Mouse (Mus musculus): ENCODE results near the gene Smim9. TPM values are rescaled to one million over a fixed set of nuclear protein-coding genes. Genes with fewer than 3 reads are reported as not detected.

Smim9 gene
- total and polyA plus RNA-seq, 2 experiments from 2014 or later: not detected

- DNase-seq (ENCODE audit: low spot score) (no peak), ATAC-seq (ENCODE audit: insufficient read depth, low read depth) (no peak)
- peak overlapping the region; percentile 84 for H3K27ac ChIP-seq (ENCODE audit: low read depth)
- TF ChIP-seq EP300 (IDR thresholded peaks at IDR 0.05; ENCODE audit: low read depth): no peak
- TF ChIP-seq CTCF (IDR thresholded peaks at IDR 0.05; ENCODE audit: low read depth): no peak
- WGBS: 20% methylated on average over 23 of the region's 23 CpGs
- H3K4me1 ChIP-seq (ENCODE audit: control insufficient read depth, insufficient read depth): no peaks in the 10 kb centered on the region
- no peaks in the 10 kb centered on the region for H3K27me3 ChIP-seq (ENCODE audit: control insufficient read depth, insufficient read depth, low read length)
- peak overlapping the region; percentile 79 for H3K4me2 ChIP-seq (ENCODE audit: low read depth, low read length)
- H3K4me3 ChIP-seq (ENCODE audit: low read depth, low read length): peak overlapping the region; percentile 58
- peaks cover 15% of the 10 kb centered on the region; the same call in 1 of the 2 replicates for H3K36me3 ChIP-seq (replicated peaks; ENCODE audit: control insufficient read depth, insufficient read depth, low read length)
- peak overlapping the region; percentile 46 for H3K9ac ChIP-seq (replicated peaks; ENCODE audit: low read depth, low read length)
- H3K9me3 ChIP-seq (replicated peaks; ENCODE audit: control insufficient read depth, low read length): no peaks in the 10 kb centered on the region
Observed at GRCm38 (mm10) chrX:75096163-75096770, 67.3 kb downstream of the Smim9 start.

Other genes with a start within 250 kb of the Smim9 start
- 3.8 and 4.6 TPM in 2 replicates for gene Gab3, start 78.3 kb downstream of the Smim9 start, total RNA-seq (2014; rRNA removed; ENCODE audit: low replicate concordance)
- gene Gab3, start 78.3 kb downstream of the Smim9 start, polyA plus RNA-seq (2015; fragmentation: Nextera tagmentation; extraction: Ambion mirVana): 2.7 and 3.1 TPM in 2 replicates
- 10.5 and 22.8 TPM in 2 replicates for gene Dkc1, start 67.9 kb downstream of the Smim9 start, total RNA-seq (2014; rRNA removed; ENCODE audit: low replicate concordance)
- 39.4 and 44.8 TPM in 2 replicates for gene Dkc1, start 67.9 kb downstream of the Smim9 start, polyA plus RNA-seq (2015; fragmentation: Nextera tagmentation; extraction: Ambion mirVana)
- 35.3 and 36.9 TPM in 2 replicates for gene Mpp1, start 32.8 kb downstream of the Smim9 start, total RNA-seq (2014; rRNA removed; ENCODE audit: low replicate concordance)
- 20.8 and 21.1 TPM in 2 replicates for gene Mpp1, start 32.8 kb downstream of the Smim9 start, polyA plus RNA-seq (2015; fragmentation: Nextera tagmentation; extraction: Ambion mirVana)
- gene Fundc2, start 218.6 kb upstream of the Smim9 start, total RNA-seq (2014; rRNA removed; ENCODE audit: low replicate concordance): 46.3 and 51.4 TPM in 2 replicates
- 97.5 and 119 TPM in 2 replicates for gene Fundc2, start 218.6 kb upstream of the Smim9 start, polyA plus RNA-seq (2015; fragmentation: Nextera tagmentation; extraction: Ambion mirVana)
- gene F8, start 218.8 kb upstream of the Smim9 start, total RNA-seq (2014; rRNA removed; ENCODE audit: low replicate concordance): 0.31 and 11.8 TPM in 2 replicates
- gene F8, start 218.8 kb upstream of the Smim9 start, polyA plus RNA-seq (2015; fragmentation: Nextera tagmentation; extraction: Ambion mirVana): 1.7 TPM in 2 replicates

Data from heart, postnatal 0 days (tissue).